Mouse (Mus musculus) splenic B cell, adult 2 months (primary cell): Measurements from ENCODE around the gene 4933434E20Rik.
A peak's percentile ranks its signal among the peaks of the same experiment; 100 is the strongest.

Source experiments
- DNase-seq: peaks from one replicate; pipeline ENCODE4 v3.0.0-alpha.2; 2011; ENCODE audit warnings: low read depth, low spot score
- H3K27me3 ChIP-seq: 2 replicates; pipeline ENCODE4 v1.6.1; 2012; ENCODE audit warnings: mild to moderate bottlenecking, low read length, moderate library complexity, mixed read lengths; ENCODE audit not compliant: control insufficient read depth, poor library complexity, insufficient read depth, severe bottlenecking
- H3K36me3 ChIP-seq: 2 replicates; pipeline ENCODE4 v1.6.1; 2012; ENCODE audit warnings: mild to moderate bottlenecking, low read length, moderate library complexity, mixed read lengths; ENCODE audit not compliant: control insufficient read depth, poor library complexity, insufficient read depth, severe bottlenecking

The 4933434E20Rik gene

GRCm38 (mm10) chr3:90072294-90072693, 20.9 kb downstream of the 4933434E20Rik start, which contains the start of gene Tpm3:
TSS of gene Tpm3 (plus strand) at chr3:90072649.
- H3K27me3 ChIP-seq = no peaks in the 10 kb centered on the region
- no peaks in the 10 kb centered on the region for H3K36me3 ChIP-seq

GRCm38 (mm10) chr3:90076921-90077716, 25.7 kb downstream of the 4933434E20Rik start:
- Histone ChIP-seq H3K27me3 (no peaks in the 10 kb centered on the region), H3K36me3 (no peaks in the 10 kb centered on the region)
- DNase-seq = peak; percentile 91

More at GRCm38 (mm10) chr3:90072294-90072693, 20.9 kb downstream of the 4933434E20Rik start, which contains the start of gene Tpm3:
- peak; percentile 45 for DNase-seq

DNA sequence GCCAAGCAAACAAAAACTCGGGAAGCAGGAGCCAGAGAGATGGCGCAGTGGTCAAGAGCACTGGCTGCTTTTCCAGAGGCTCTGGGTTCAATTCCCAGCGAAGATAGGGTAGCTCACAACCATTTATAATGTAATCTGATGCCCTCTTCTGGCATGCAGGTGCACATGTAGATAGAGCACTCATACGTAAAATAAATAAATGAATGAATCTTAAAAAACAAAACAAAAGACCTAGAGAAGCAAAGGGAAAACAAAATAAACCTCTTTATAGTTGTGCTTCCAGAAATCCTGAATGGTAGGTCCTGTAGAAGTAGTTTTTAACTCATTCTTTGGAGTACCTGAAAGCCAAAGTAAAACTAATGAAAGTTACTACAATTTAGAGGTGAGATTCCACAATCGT, 26.8 kb downstream of the 4933434E20Rik start:
- Histone ChIP-seq H3K36me3 (no peaks in the 10 kb centered on the region), H3K27me3 (no peaks in the 10 kb centered on the region)
- no peak for DNase-seq

DNA sequence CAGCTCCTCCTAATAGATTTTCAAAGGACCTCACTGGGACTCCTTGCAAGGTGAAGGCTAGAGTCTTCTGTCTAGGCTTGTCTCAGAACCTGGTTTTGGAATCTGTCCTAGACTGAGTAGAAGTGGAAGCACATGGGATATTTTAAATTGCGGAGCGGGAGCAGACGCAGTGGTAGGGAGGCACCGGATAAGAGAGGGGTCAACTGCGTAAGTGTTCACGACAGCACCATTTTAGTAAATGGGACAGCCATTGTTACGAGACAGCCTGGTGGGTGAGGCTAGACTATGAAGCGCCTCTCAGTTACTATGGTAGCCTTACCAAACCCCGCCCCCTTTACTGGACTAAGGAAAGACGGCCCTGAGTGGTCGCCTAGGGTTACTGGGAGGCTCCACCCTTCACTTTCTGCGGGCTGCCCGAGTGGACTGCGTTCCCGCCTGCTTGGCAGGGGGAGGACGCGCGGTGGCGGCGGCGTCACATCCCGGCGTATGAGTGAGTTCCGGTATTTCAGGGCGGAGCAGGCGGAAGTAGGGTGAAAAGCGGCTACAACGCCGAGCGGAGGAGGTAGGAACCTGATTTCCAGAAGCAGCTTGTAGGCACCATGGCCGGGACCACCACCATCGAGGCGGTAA, 27.8 kb downstream of the 4933434E20Rik start:
- H3K36me3 ChIP-seq = no peaks in the 10 kb centered on the region; the same call in 1 of the 2 replicates
- peak; percentile 96 for DNase-seq
- H3K27me3 ChIP-seq = no peaks in the 10 kb centered on the region

DNA sequence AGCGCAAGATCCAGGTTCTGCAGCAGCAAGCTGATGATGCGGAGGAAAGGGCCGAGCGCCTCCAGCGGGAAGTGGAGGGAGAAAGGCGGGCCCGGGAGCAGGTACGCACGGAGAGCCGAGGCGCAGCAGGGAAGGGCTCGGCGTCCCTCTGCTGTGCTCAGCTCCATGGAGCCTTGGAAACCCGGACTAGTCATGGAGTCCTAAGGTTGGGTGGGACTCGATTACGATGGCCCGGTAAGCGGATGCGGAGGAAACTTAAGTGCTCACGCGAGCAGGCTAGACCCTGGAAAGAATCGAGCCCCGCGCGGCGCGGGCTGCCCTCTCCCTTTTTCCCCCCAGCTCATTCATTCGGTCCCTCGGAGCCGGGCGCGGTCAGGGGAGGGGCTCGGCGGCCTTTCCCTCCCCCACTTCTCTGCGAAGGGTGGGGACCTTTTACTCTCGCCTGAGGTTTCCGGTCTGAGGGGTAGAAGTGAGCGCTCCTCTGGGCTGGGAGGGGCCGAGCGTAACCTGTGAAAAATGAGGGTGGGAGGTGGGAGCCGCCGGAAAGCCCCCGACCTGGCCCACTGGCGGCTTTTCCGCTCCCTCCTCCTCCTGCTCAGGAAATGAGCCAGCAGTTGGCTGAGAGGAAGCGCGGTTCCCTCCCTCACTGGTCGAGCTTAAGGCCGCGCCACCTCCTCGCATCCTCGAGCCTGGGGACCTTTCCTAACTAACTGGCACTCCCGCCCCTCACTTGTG, 28.5 kb downstream of the 4933434E20Rik start:
- Histone ChIP-seq H3K27me3 (no peaks in the 10 kb centered on the region), H3K36me3 (no peaks in the 10 kb centered on the region; the same call in none of the 2 replicates)
- DNase-seq = peak; percentile 81

GRCm38 (mm10) chr3:90080498-90080863, 29.0 kb downstream of the 4933434E20Rik start:
- H3K36me3 ChIP-seq = no peaks in the 10 kb centered on the region; the same call in none of the 2 replicates
- H3K27me3 ChIP-seq = no peaks in the 10 kb centered on the region
- DNase-seq = no peak

- Histone ChIP-seq H3K36me3 (no peaks in the 10 kb centered on the region; the same call in none of the 2 replicates), H3K27me3 (no peaks in the 10 kb centered on the region)
- peak; percentile 77 for DNase-seq
Measured at GRCm38 (mm10) chr3:90081365-90082240, 30.2 kb downstream of the 4933434E20Rik start.

DNA sequence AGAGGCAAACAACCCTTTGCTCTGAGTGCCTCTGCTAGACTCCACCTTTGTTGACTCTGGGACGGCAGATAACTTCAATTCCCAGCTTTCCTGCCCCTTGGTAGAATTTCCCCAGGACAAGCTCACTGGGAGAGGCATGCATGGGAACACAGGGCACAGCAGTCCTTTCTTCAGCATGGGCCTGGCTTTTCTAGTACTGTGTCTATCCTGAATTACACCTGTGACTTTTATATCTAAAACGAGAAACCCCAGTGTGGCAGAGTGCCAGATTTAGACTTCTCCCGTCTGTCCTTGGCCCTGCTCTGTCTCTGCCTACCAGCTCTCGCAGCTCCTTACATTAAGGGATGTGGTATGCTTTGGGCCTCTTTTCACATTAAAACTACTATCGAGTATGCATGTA, 31.6 kb downstream of the 4933434E20Rik start:
- no peaks in the 10 kb centered on the region for H3K27me3 ChIP-seq
- DNase-seq = no peak
- peaks cover 7% of the 10 kb centered on the region for H3K36me3 ChIP-seq

GRCm38 (mm10) chr3:90083698-90084324, 32.4 kb downstream of the 4933434E20Rik start:
- peaks cover 14% of the 10 kb centered on the region for H3K36me3 ChIP-seq
- H3K27me3 ChIP-seq = no peaks in the 10 kb centered on the region
- peak; percentile 63 for DNase-seq

- DNase-seq = no peak
- peaks cover 17% of the 10 kb centered on the region for H3K36me3 ChIP-seq
- H3K27me3 ChIP-seq = no peaks in the 10 kb centered on the region
Measured at GRCm38 (mm10) chr3:90084790-90085189, 33.4 kb downstream of the 4933434E20Rik start.

DNA sequence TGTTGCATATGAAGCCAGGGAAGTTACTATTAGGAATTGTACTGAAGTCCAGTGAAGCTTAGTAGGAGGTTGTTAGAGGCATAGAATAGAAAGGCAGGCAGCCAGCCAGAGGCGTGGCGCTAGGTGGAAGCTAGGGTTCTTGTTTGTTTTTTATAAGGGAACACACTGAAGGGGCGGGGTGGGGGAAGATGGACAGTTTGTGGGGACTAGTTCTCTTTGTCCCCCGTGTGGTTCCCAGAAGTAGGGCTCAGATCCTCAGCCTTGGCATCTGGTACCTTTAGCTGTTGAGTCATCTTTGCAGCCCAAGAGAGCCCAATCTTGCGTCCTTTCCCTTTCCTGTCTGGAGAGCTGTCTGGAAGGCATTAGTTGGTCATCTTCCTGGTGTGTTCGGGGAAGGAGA, 33.8 kb downstream of the 4933434E20Rik start:
- DNase-seq = no peak
- no peaks in the 10 kb centered on the region for H3K27me3 ChIP-seq

DNA sequence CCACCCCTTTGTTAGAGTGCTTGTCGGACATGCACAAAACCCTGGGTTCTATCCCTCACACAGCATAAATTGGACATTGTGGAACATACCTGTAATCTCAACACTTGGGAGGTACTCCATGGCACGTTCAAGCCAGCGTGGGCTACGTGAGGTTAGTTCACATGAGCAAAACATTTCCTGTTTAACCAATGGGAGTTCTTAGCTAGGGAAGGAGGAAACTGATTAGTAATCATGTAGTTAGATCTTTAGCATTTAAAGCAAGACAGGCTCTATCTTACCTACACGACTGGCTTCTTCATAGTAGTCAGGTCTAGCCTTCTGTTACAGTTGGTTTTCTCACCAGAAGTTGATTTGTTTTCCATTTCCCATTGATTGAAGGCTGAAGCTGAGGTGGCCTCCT, 34.6 kb downstream of the 4933434E20Rik start:
- DNase-seq = no peak
- H3K36me3 ChIP-seq = peaks cover 23% of the 10 kb centered on the region

More for the DNA sequence above, 33.8 kb downstream of the 4933434E20Rik start:
- peaks cover 20% of the 10 kb centered on the region for H3K36me3 ChIP-seq

GRCm38 (mm10) chr3:90088617-90089016, 37.2 kb downstream of the 4933434E20Rik start:
- Histone ChIP-seq H3K27me3 (no peaks in the 10 kb centered on the region), H3K36me3 (peaks cover 31% of the 10 kb centered on the region)
- no peak for DNase-seq

More for the DNA sequence above, 34.6 kb downstream of the 4933434E20Rik start:
- no peaks in the 10 kb centered on the region for H3K27me3 ChIP-seq
